In the genomic region with DNA sequence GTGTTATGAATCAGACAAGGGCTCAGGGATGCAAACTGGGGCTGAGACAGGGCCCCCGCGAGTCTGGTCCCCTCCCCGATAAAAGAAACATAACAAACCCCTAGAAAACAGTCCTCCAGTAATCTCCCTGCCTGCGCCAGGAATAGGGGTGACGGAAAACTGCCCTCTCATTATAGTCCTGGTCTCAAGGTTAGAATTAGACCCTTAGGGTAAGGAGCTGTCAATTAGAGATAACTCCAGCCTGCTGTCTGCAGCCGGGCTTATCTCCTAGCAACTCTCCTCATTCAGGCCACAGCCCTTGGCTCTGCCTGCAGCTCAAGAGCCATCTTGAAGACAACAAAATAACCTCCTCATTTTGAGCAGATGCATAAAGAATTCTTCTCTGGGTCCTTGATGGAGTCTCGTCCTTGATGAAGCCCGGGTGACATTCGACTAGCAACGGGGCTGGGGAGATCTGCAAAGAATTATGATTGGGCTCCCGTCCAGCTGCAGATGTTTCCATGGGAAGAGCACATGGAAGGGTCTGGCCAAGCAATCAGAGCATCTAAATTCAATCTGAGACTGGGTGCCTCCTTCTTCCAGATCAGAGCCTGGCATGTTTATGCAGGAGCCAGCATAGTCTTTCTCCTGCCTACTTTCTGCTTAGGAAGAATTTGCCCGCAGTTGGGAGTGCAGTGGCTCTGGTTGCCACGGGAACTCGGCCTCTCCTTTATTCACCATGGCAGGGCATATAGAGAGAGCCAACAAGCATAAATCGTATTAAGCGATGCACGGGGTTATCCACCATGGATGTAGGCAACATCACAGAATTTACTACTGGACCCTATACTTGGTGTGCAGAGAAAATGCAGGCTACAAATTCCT, we compare ENCODE assay signal across 11 mouse cellular contexts.
DNase-seq lines count a peak whose midpoint lies in the region; ATAC-seq and TF ChIP-seq lines count a peak whose summit lies in the region.
"Had no signal": no experiment of that assay in that cellular context is flagged by ENCODE, and none has a peak within 500 bp of the region (broad histone marks: within the 10 kb centered on the region; RNA-seq: fewer than 3 reads in every experiment).

No protein-coding gene starts in this region.

- no peaks in the 10 kb centered on the region for H3K9me3 ChIP-seq in heart, embryonic 13.5 days
- H3K9me3 ChIP-seq in forebrain, embryonic 16.5 days (ENCODE audit: control insufficient read depth, low read length): no peaks in the 10 kb centered on the region
- no peaks in the 10 kb centered on the region for H3K9me3 ChIP-seq in neural tube, embryonic 13.5 days

- H3K79me2 ChIP-seq in heart, adult 2 months (replicated peaks; ENCODE audit: control insufficient read depth, insufficient read depth, low read length): no peaks in the 10 kb centered on the region

- peak overlapping the region; percentile 76 for H3K4me2 ChIP-seq in heart, embryonic 13.5 days
- peak overlapping the region; percentile 49 for H3K4me2 ChIP-seq in forebrain, embryonic 16.5 days (ENCODE audit: low read length)
- peak overlapping the region; percentile 63 for H3K4me2 ChIP-seq in neural tube, embryonic 13.5 days

- ATAC-seq in heart, embryonic 13.5 days (ENCODE audit: extremely low read depth, insufficient number of reproducible peaks, low FRiP score, low TSS enrichment): no peak
- peak; percentile 34 for ATAC-seq in forebrain, embryonic 16.5 days
- peak; percentile 81 for ATAC-seq in neural tube, embryonic 13.5 days (ENCODE audit: low read depth)

- no peak for DNase-seq in heart, adult 2 months
- peak; percentile 75 for DNase-seq in embryo, embryonic 10 days (ENCODE audit: low spot score)
- DNase-seq in left cerebral cortex, postnatal 4 days: peak; percentile 56
- no peak for DNase-seq in thymus, postnatal 10 days (ENCODE audit: low spot score in 2 of 2)
- DNase-seq in cerebellum, adult 11-12 months: no peak

- peak overlapping the region; percentile 50 for H3K4me3 ChIP-seq in heart, embryonic 13.5 days
- H3K4me3 ChIP-seq in heart, adult 2 months: no peak overlapping the region
- H3K4me3 ChIP-seq in forebrain, embryonic 16.5 days (replicated peaks; ENCODE audit: low read length): peak overlapping the region; percentile 25; the same call in 1 of the 2 replicates
- H3K4me3 ChIP-seq in neural tube, embryonic 13.5 days: peak overlapping the region; percentile 30
- H3K4me3 ChIP-seq: erythroblast, embryonic 14.5 days; myocyte had no signal

- intact Hi-C loops in heart, adult 2 months (cut with DNase I): no loop called here
- intact Hi-C loops in left cerebral cortex, postnatal 4 days (cut with DNase I): loop anchor here (5.0 kb wide), 1 partner anchor 276 kb away; no protein-coding TSS in a partner anchor

- H3K9ac ChIP-seq in heart, embryonic 13.5 days: peak overlapping the region; percentile 74
- H3K9ac ChIP-seq in heart, adult 2 months (ENCODE audit: low read depth, low read length): no peak overlapping the region
- H3K9ac ChIP-seq in forebrain, embryonic 16.5 days (replicated peaks; ENCODE audit: low read depth, low read length): peak overlapping the region; percentile 52
- peak overlapping the region; percentile 70 for H3K9ac ChIP-seq in neural tube, embryonic 13.5 days

- H3K27ac ChIP-seq in heart, embryonic 13.5 days (replicated peaks): 0 out of 2 replicates have a peak overlapping the region, but pooled peaks have one; percentile 28
- no peak overlapping the region for H3K27ac ChIP-seq in heart, adult 2 months
- peak overlapping the region; percentile 94 for H3K27ac ChIP-seq in forebrain, embryonic 16.5 days (ENCODE audit: low read length)
- peak overlapping the region; percentile 98 for H3K27ac ChIP-seq in neural tube, embryonic 13.5 days (replicated peaks)

- peaks cover 25% of the 10 kb centered on the region for H3K4me1 ChIP-seq in heart, embryonic 13.5 days
- no peaks in the 10 kb centered on the region for H3K4me1 ChIP-seq in heart, adult 2 months (ENCODE audit: control insufficient read depth, insufficient read depth, low read length)
- H3K4me1 ChIP-seq in forebrain, embryonic 16.5 days (replicated peaks; ENCODE audit: control insufficient read depth, insufficient read depth, low read length): peaks cover 57% of the 10 kb centered on the region
- peaks cover 62% of the 10 kb centered on the region for H3K4me1 ChIP-seq in neural tube, embryonic 13.5 days (replicated peaks)

- 14% methylated on average over 17 of the region's 17 CpGs for WGBS in heart, embryonic 13.5 days
- WGBS in heart, adult 2 months: 29% methylated on average over 17 of the region's 17 CpGs
- WGBS in forebrain, embryonic 16.5 days: 3% methylated on average over 17 of the region's 17 CpGs
- 4% methylated on average over 17 of the region's 17 CpGs for WGBS in neural tube, embryonic 13.5 days

- TF ChIP-seq POLR2A in heart, adult 2 months (IDR thresholded peaks at IDR 0.05; ENCODE audit: insufficient read depth, low read depth, low read length): no peak

- no peak for TF ChIP-seq EP300 in heart, adult 2 months (IDR thresholded peaks at IDR 0.05; ENCODE audit: insufficient read depth, low read depth, low read length)

- TF ChIP-seq CTCF in heart, adult 2 months (IDR thresholded peaks at IDR 0.05): no peak

- H3K27me3 ChIP-seq in heart, embryonic 13.5 days (replicated peaks): no peaks in the 10 kb centered on the region
- H3K27me3 ChIP-seq in heart, adult 2 months (ENCODE audit: control insufficient read depth, insufficient read depth, low read length): no peaks in the 10 kb centered on the region
- H3K27me3 ChIP-seq in forebrain, embryonic 16.5 days (replicated peaks; ENCODE audit: control insufficient read depth, insufficient read depth, low read length): no peaks in the 10 kb centered on the region
- H3K27me3 ChIP-seq in neural tube, embryonic 13.5 days: no peaks in the 10 kb centered on the region

- no peaks in the 10 kb centered on the region for H3K36me3 ChIP-seq in heart, embryonic 13.5 days
- no peaks in the 10 kb centered on the region for H3K36me3 ChIP-seq in heart, adult 2 months (ENCODE audit: control insufficient read depth, insufficient read depth, low read length)
- no peaks in the 10 kb centered on the region for H3K36me3 ChIP-seq in forebrain, embryonic 16.5 days (ENCODE audit: control insufficient read depth, insufficient read depth)
- H3K36me3 ChIP-seq in neural tube, embryonic 13.5 days: no peaks in the 10 kb centered on the region
- H3K36me3 ChIP-seq: G1E had no signal

Comparison
In these comparisons a context has a peak if more than half of its experiments do, and no peak if none do; other contexts are left out.
1. DNase-seq: peak in embryo, embryonic 10 days (single experiment) and left cerebral cortex, postnatal 4 days (single experiment); none in heart, adult 2 months (0 of 2), thymus, postnatal 10 days (0 of 2) and cerebellum, adult 11-12 months (single experiment).
2. Peak in every context shown above with its lines, with median percentiles within 50 percentile points of each other: H3K4me2 ChIP-seq.